Comparison of ENCODE assay signal across 8 mouse cellular contexts in the genomic region with DNA sequence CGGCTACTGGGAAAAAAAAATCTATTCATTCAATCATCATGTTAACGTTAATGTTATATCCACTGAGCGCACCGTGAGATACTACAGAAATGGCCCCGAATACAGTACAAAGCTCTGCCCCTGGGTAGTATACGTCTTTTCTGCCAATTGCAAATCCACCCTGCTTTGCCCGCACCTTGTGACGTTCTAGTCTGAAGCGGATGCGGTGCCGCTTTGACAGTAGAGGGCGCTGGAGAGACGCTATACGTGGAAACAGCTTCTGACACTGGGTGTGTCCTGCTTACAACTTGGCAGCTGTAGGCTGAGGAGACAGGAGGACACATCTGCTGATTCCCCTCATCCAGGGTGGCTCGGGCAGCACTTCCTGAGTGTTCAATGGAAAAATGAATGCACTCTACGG.
DNase-seq lines count a peak whose midpoint lies in the region; ATAC-seq and TF ChIP-seq lines count a peak whose summit lies in the region.

No protein-coding gene starts in this region.

- no peaks in the 10 kb centered on the region for H3K36me3 ChIP-seq in ES-E14 (ENCODE audit: control insufficient read depth, insufficient read depth, low read length, poor library complexity, severe bottlenecking)
- no peaks in the 10 kb centered on the region for H3K36me3 ChIP-seq in forebrain, embryonic 16.5 days (ENCODE audit: control insufficient read depth, insufficient read depth)
- H3K36me3 ChIP-seq in lung, embryonic 14.5 days (ENCODE audit: insufficient read depth) = no peaks in the 10 kb centered on the region

- no peak overlapping the region for H3K4me3 ChIP-seq in ES-E14 (ENCODE audit: insufficient read depth in 1 of 2, low read depth in 1 of 2, low read length in 2 of 2, poor library complexity in 1 of 2, severe bottlenecking in 1 of 2)
- H3K4me3 ChIP-seq in forebrain, embryonic 16.5 days (replicated peaks; ENCODE audit: low read length) = peak overlapping the region; percentile 29
- H3K4me3 ChIP-seq in lung, embryonic 14.5 days (ENCODE audit: low read depth, low read length) = no peak overlapping the region

- intact Hi-C loops in heart, postnatal 25 days (cut with DNase I) = no loop called here

- in situ Hi-C loops in ES-E14 (cut with MboI; ENCODE audit: low sequenced_read_pairs in 2 of 2, unreplicated experiment in 2 of 2) = no loop called here

- ATAC-seq in forebrain, embryonic 16.5 days = peak; percentile 83
- peak; percentile 84 for ATAC-seq in lung, embryonic 14.5 days (ENCODE audit: insufficient read depth)

- H3K9ac ChIP-seq in ES-E14 (ENCODE audit: insufficient read depth, low read depth, low read length, poor library complexity, severe bottlenecking) = no peak overlapping the region
- H3K9ac ChIP-seq in forebrain, embryonic 16.5 days (replicated peaks; ENCODE audit: low read depth, low read length) = no peak overlapping the region
- H3K9ac ChIP-seq in lung, embryonic 14.5 days = no peak overlapping the region

- TF ChIP-seq CTCF in lung, embryonic 14.5 days (IDR thresholded peaks at IDR 0.05; ENCODE audit: low read depth) = peak; percentile 92

- H3K27me3 ChIP-seq in forebrain, embryonic 16.5 days (replicated peaks; ENCODE audit: control insufficient read depth, insufficient read depth, low read length) = no peaks in the 10 kb centered on the region
- H3K27me3 ChIP-seq in lung, embryonic 14.5 days (ENCODE audit: insufficient read depth, low read length) = no peaks in the 10 kb centered on the region

- H3K9me3 ChIP-seq in ES-E14 (ENCODE audit: control insufficient read depth, insufficient read depth, low read depth, low read length) = no peaks in the 10 kb centered on the region
- H3K9me3 ChIP-seq in forebrain, embryonic 16.5 days (ENCODE audit: control insufficient read depth, low read length) = no peaks in the 10 kb centered on the region
- H3K9me3 ChIP-seq in lung, embryonic 14.5 days (ENCODE audit: low read depth, low read length) = no peaks in the 10 kb centered on the region

- peak overlapping the region; percentile 51 for H3K4me2 ChIP-seq in forebrain, embryonic 16.5 days (ENCODE audit: low read length)
- H3K4me2 ChIP-seq in lung, embryonic 14.5 days = peak overlapping the region; percentile 53

- peaks cover 0 to 2% of the 10 kb centered on the region in 2 experiments; a peak in 1 of 4 replicates for H3K4me1 ChIP-seq in ES-E14 (ENCODE audit: control insufficient read depth in 2 of 2, insufficient read depth in 2 of 2, low read length in 2 of 2, poor library complexity in 1 of 2)
- H3K4me1 ChIP-seq in forebrain, embryonic 16.5 days (replicated peaks; ENCODE audit: control insufficient read depth, insufficient read depth, low read length) = 0 out of 2 replicates have a peak, but pooled peaks cover 3% of the 10 kb centered on the region
- H3K4me1 ChIP-seq in lung, embryonic 14.5 days (ENCODE audit: insufficient read depth) = 0 out of 2 replicates have a peak, but pooled peaks cover 4% of the 10 kb centered on the region

- WGBS in forebrain, embryonic 16.5 days = 9% methylated on average over 16 of the region's 16 CpGs
- WGBS in lung, embryonic 14.5 days = 8% methylated on average over 16 of the region's 16 CpGs

- no peak overlapping the region for H3K27ac ChIP-seq in ES-E14 (ENCODE audit: insufficient read depth, low read depth, low read length, poor library complexity, severe bottlenecking)
- no peak overlapping the region for H3K27ac ChIP-seq in forebrain, embryonic 16.5 days (ENCODE audit: low read length)
- no peak overlapping the region for H3K27ac ChIP-seq in lung, embryonic 14.5 days (ENCODE audit: low read depth)

- peak; percentile 79 for DNase-seq in ES-E14 (ENCODE audit: low read depth, low spot score)
- DNase-seq in cerebellum, adult 11-12 months = peak; percentile 12
- peak; percentile 48 for DNase-seq in heart, postnatal 25 days (ENCODE audit: low spot score)
- DNase-seq in layer of hippocampus, adult 11-12 months (ENCODE audit: low spot score) = peak; percentile 85
- DNase-seq in lung, embryonic 14.5 days = peak; percentile 95
- peak; percentile 48 for DNase-seq in ovary, postnatal 10 days (ENCODE audit: low spot score)
- peak; percentile 50 to 82 for DNase-seq in thymus, postnatal 10 days (ENCODE audit: low spot score in 2 of 2)

TF ChIP-seq in ES-E14, 5 proteins besides CTCF, POLR2A, EP300 and RAD21:
- TF ChIP-seq MAFK (IDR thresholded peaks at IDR 0.05; ENCODE audit: insufficient read depth, low read depth, low read length) (no peak), HCFC1 (IDR thresholded peaks at IDR 0.05; ENCODE audit: borderline replicate concordance, insufficient read depth, low read length) (no peak), ZC3H11A (IDR thresholded peaks at IDR 0.05; ENCODE audit: borderline replicate concordance, low read depth, low read length) (0 out of 2 replicates have a peak, but pooled peaks have one; percentile 41), CHD2 (IDR thresholded peaks at IDR 0.05; ENCODE audit: low read depth, low read length) (no peak), ZNF384 (IDR thresholded peaks at IDR 0.05; ENCODE audit: low read depth, low read length) (no peak)

Comparison
In these comparisons a context has a peak if more than half of its experiments do, and no peak if none do; other contexts are left out.
1. DNase-seq: peak in every context shown above with its lines; median percentile 95 in lung, embryonic 14.5 days; 85 in layer of hippocampus, adult 11-12 months; 79 in ES-E14; 66 in thymus, postnatal 10 days; 48 in heart, postnatal 25 days; 48 in ovary, postnatal 10 days; 12 in cerebellum, adult 11-12 months.